Mouse (Mus musculus) lung, postnatal 10 days (tissue): ENCODE data around the gene Spns2.

Source experiments
- DNase-seq: peaks from one replicate; pipeline ENCODE4 v3.0.0; 2021

The Spns2 gene

GRCm38 (mm10) chr11:72489881-72490301, at the start of gene Spns2:
Spns2 (minus strand) TSS chr11:72489904.
- peak; percentile 95 for DNase-seq

- no peak for DNase-seq
These were observed 49.1 kb upstream of the Spns2 start for GRCm38 (mm10) chr11:72538811-72539210.

- peak; percentile 32 for DNase-seq
These were observed 48.5 kb upstream of the Spns2 start for GRCm38 (mm10) chr11:72538037-72538755.

- DNase-seq: no peak
These were observed 47.8 kb upstream of the Spns2 start for GRCm38 (mm10) chr11:72537503-72537902.

GRCm38 (mm10) chr11:72535519-72535918, 45.8 kb upstream of the Spns2 start:
- DNase-seq: no peak

- no peak for DNase-seq
These were observed 43.2 kb upstream of the Spns2 start for GRCm38 (mm10) chr11:72532890-72533289.

GRCm38 (mm10) chr11:72531632-72532031, 41.9 kb upstream of the Spns2 start:
- no peak for DNase-seq

- DNase-seq: no peak
These were observed 41.4 kb upstream of the Spns2 start for GRCm38 (mm10) chr11:72531144-72531543.

GRCm38 (mm10) chr11:72526190-72526589, 36.5 kb upstream of the Spns2 start:
- no peak for DNase-seq

GRCm38 (mm10) chr11:72523711-72524110, 34.0 kb upstream of the Spns2 start:
- DNase-seq: no peak

GRCm38 (mm10) chr11:72522616-72523041, 32.9 kb upstream of the Spns2 start:
- peak; percentile 61 for DNase-seq

- DNase-seq: no peak
These were observed 32.2 kb upstream of the Spns2 start for GRCm38 (mm10) chr11:72521598-72522541.

- DNase-seq: no peak
These were observed 30.2 kb upstream of the Spns2 start for GRCm38 (mm10) chr11:72519895-72520294.

- DNase-seq: peak; percentile 60
These were observed 29.5 kb upstream of the Spns2 start for GRCm38 (mm10) chr11:72519189-72519588.

- DNase-seq: no peak
These were observed 28.7 kb upstream of the Spns2 start for GRCm38 (mm10) chr11:72518449-72518848.

GRCm38 (mm10) chr11:72514967-72515366, 25.3 kb upstream of the Spns2 start:
- DNase-seq: no peak

- no peak for DNase-seq
These were observed 18.9 kb upstream of the Spns2 start for GRCm38 (mm10) chr11:72508651-72509050.

- DNase-seq: no peak
These were observed 17.9 kb upstream of the Spns2 start for GRCm38 (mm10) chr11:72507651-72508050.

GRCm38 (mm10) chr11:72504016-72504797, 14.5 kb upstream of the Spns2 start:
- DNase-seq: no peak

GRCm38 (mm10) chr11:72503501-72503921, 13.8 kb upstream of the Spns2 start:
- no peak for DNase-seq

- no peak for DNase-seq
These were observed 12.5 kb upstream of the Spns2 start for GRCm38 (mm10) chr11:72502236-72502635.

GRCm38 (mm10) chr11:72501426-72502002, 11.8 kb upstream of the Spns2 start:
- no peak for DNase-seq

GRCm38 (mm10) chr11:72500139-72500538, 10.4 kb upstream of the Spns2 start:
- DNase-seq: no peak
